13 mouse cellular contexts compared by ENCODE assay signal in the genomic region with DNA sequence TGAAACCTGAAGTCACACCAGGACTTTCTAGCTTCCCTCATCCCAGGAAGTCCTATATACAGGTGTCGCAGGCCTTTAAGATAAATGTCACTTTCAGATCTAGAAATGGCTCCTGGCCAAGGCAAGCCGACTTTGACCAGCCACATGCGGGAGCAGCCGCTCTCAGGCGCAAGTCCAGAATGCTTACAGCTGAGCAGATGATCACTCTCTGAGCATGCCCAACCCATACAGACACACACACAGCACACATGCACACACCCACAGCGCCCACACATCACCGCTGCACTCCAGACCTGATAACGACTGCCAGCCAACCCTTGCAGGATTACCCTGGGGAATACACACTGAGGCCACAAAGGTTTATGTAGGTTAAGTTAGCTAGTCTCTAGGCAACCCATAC. TPM values are rescaled to one million over a fixed set of nuclear protein-coding genes. Genes with fewer than 3 reads are reported as not detected.
DNase-seq lines count a peak whose midpoint lies in the region; ATAC-seq and TF ChIP-seq lines count a peak whose summit lies in the region.
"Had no signal": no experiment of that assay in that cellular context is flagged by ENCODE, and none has a peak within 500 bp of the region (broad histone marks: within the 10 kb centered on the region; RNA-seq: fewer than 3 reads in every experiment).

No protein-coding gene starts in this region.

- no peak overlapping the region for H3K27ac ChIP-seq in heart, embryonic 11.5 days (ENCODE audit: low read depth, low read length)
- no peak overlapping the region for H3K27ac ChIP-seq in midbrain, embryonic 11.5 days (ENCODE audit: low read depth, low read length)
- no peak overlapping the region for H3K27ac ChIP-seq in midbrain, embryonic 16.5 days (ENCODE audit: low read length)
- H3K27ac ChIP-seq in small intestine, adult 2 months (ENCODE audit: insufficient read depth, low read depth, low read length), result peak overlapping the region; percentile 83
- H3K27ac ChIP-seq in limb, embryonic 10.5 days, result no peak overlapping the region
- H3K27ac ChIP-seq: liver, embryonic 14.5 days had no signal

- no peak for TF ChIP-seq POLR2A in small intestine, adult 2 months (IDR thresholded peaks at IDR 0.05; ENCODE audit: low read depth, low read length)

- 0 out of 2 replicates have a peak overlapping the region, but pooled peaks have one; percentile 8 for H3K4me3 ChIP-seq in heart, embryonic 11.5 days (ENCODE audit: low read depth, low read length)
- no peak overlapping the region for H3K4me3 ChIP-seq in midbrain, embryonic 11.5 days (ENCODE audit: low read depth, low read length)
- no peak overlapping the region for H3K4me3 ChIP-seq in midbrain, embryonic 16.5 days (ENCODE audit: low read depth, low read length)
- H3K4me3 ChIP-seq in small intestine, adult 2 months (ENCODE audit: low read depth, low read length), result no peak overlapping the region
- H3K4me3 ChIP-seq in limb, embryonic 10.5 days, result no peak overlapping the region

- no peaks in the 10 kb centered on the region for H3K9me3 ChIP-seq in heart, embryonic 11.5 days (replicated peaks; ENCODE audit: control insufficient read depth, low read length)
- H3K9me3 ChIP-seq in midbrain, embryonic 11.5 days (ENCODE audit: control insufficient read depth, low read length), result no peaks in the 10 kb centered on the region
- H3K9me3 ChIP-seq in midbrain, embryonic 16.5 days (replicated peaks; ENCODE audit: control insufficient read depth, low read length, poor library complexity, severe bottlenecking), result no peaks in the 10 kb centered on the region
- no peaks in the 10 kb centered on the region for H3K9me3 ChIP-seq in limb, embryonic 10.5 days (replicated peaks)

- no peak for ATAC-seq in heart, embryonic 11.5 days (replicated peaks; ENCODE audit: insufficient number of reproducible peaks, low FRiP score, low TSS enrichment)
- ATAC-seq in midbrain, embryonic 11.5 days (ENCODE audit: low FRiP score), result no peak
- ATAC-seq in midbrain, embryonic 16.5 days, result no peak

- no peak for DNase-seq in heart, adult 18-20 months
- peak; percentile 59 for DNase-seq in midbrain, embryonic 11.5 days (ENCODE audit: low spot score, missing footprints)
- peak; percentile 61 for DNase-seq in kidney, postnatal 14 days
- no peak for DNase-seq in limb, embryonic 10.5 days (ENCODE audit: low spot score)
- DNase-seq in thymus, postnatal 10 days (ENCODE audit: low spot score in 2 of 2), result no peak
- DNase-seq: adrenal gland, postnatal 25 days; thymus, adult 18-20 months had no signal

- H3K9ac ChIP-seq in heart, embryonic 11.5 days (ENCODE audit: low read depth, low read length), result peak overlapping the region; percentile 17; the same call in 1 of the 2 replicates
- H3K9ac ChIP-seq in midbrain, embryonic 11.5 days (ENCODE audit: low read length), result no peak overlapping the region
- H3K9ac ChIP-seq in midbrain, embryonic 16.5 days (ENCODE audit: low read depth, low read length), result no peak overlapping the region; the same call in 1 of the 2 replicates
- H3K9ac ChIP-seq: liver, embryonic 14.5 days had no signal

- no peaks in the 10 kb centered on the region for H3K27me3 ChIP-seq in heart, embryonic 11.5 days (ENCODE audit: control insufficient read depth, insufficient read depth, low read length)
- no peaks in the 10 kb centered on the region for H3K27me3 ChIP-seq in midbrain, embryonic 11.5 days (ENCODE audit: control insufficient read depth, insufficient read depth, low read length)
- no peaks in the 10 kb centered on the region for H3K27me3 ChIP-seq in midbrain, embryonic 16.5 days (ENCODE audit: control insufficient read depth, insufficient read depth, low read depth, low read length)
- no peaks in the 10 kb centered on the region for H3K27me3 ChIP-seq in small intestine, adult 2 months (ENCODE audit: control insufficient read depth, insufficient read depth, low read length)
- no peaks in the 10 kb centered on the region for H3K27me3 ChIP-seq in limb, embryonic 10.5 days (ENCODE audit: low read depth, poor library complexity, severe bottlenecking)

- peaks cover 64% of the 10 kb centered on the region for H3K36me3 ChIP-seq in heart, embryonic 11.5 days (ENCODE audit: control insufficient read depth, insufficient read depth, low read length)
- H3K36me3 ChIP-seq in midbrain, embryonic 11.5 days (ENCODE audit: control insufficient read depth, insufficient read depth, low read length), result peaks cover 12% of the 10 kb centered on the region
- peaks cover 21% of the 10 kb centered on the region for H3K36me3 ChIP-seq in midbrain, embryonic 16.5 days (ENCODE audit: control insufficient read depth, insufficient read depth, low read length)
- H3K36me3 ChIP-seq in small intestine, adult 2 months (ENCODE audit: control insufficient read depth, insufficient read depth, low read length), result peaks cover 58% of the 10 kb centered on the region
- peaks cover 78% of the 10 kb centered on the region for H3K36me3 ChIP-seq in limb, embryonic 10.5 days

- H3K4me1 ChIP-seq in heart, embryonic 11.5 days (ENCODE audit: control insufficient read depth, insufficient read depth, low read length), result peaks cover 41% of the 10 kb centered on the region
- H3K4me1 ChIP-seq in midbrain, embryonic 11.5 days (ENCODE audit: control insufficient read depth, insufficient read depth, low read length), result peaks cover 15% of the 10 kb centered on the region
- peaks cover 21% of the 10 kb centered on the region for H3K4me1 ChIP-seq in midbrain, embryonic 16.5 days (ENCODE audit: control insufficient read depth, insufficient read depth, low read length)
- peaks cover 31% of the 10 kb centered on the region for H3K4me1 ChIP-seq in small intestine, adult 2 months (ENCODE audit: control insufficient read depth, insufficient read depth, insufficient read length, low read length)
- H3K4me1 ChIP-seq in limb, embryonic 10.5 days, result peaks cover 32% of the 10 kb centered on the region

- no peak for TF ChIP-seq CTCF in small intestine, adult 2 months (IDR thresholded peaks at IDR 0.05; ENCODE audit: extremely low read depth, insufficient read length, insufficient replicate concordance, low read depth, low read length)

- H3K4me2 ChIP-seq in heart, embryonic 11.5 days, result peak overlapping the region; percentile 38
- no peak overlapping the region for H3K4me2 ChIP-seq in midbrain, embryonic 11.5 days
- H3K4me2 ChIP-seq in midbrain, embryonic 16.5 days (ENCODE audit: low read length), result no peak overlapping the region

- WGBS in heart, embryonic 11.5 days (ENCODE audit: insufficient replicate concordance), result 78% methylated on average over 8 of the region's 8 CpGs
- 94% methylated on average over 8 of the region's 8 CpGs for WGBS in midbrain, embryonic 11.5 days
- 87% methylated on average over 8 of the region's 8 CpGs for WGBS in midbrain, embryonic 16.5 days
- WGBS in small intestine, adult 2 months, result 19% methylated on average over 8 of the region's 8 CpGs
- WGBS in limb, embryonic 10.5 days, result 89% methylated on average over 8 of the region's 8 CpGs

RNA-seq across cellular contexts. Expression of gene Gpi1, which starts 4.0 kb away (rescaled TPM):
- 798 and 824 TPM in 2 replicates for polyA plus RNA-seq in heart, embryonic 11.5 days (2014; fragmentation: Nextera tagmentation; extraction: Ambion mirVana)
- total RNA-seq in heart, adult 18-20 months (2021), result 100 to 1,000 TPM; 571 to 604 TPM
- polyA plus RNA-seq in midbrain, embryonic 11.5 days (2014; fragmentation: Nextera tagmentation; extraction: Ambion mirVana), result 277 and 282 TPM in 2 replicates
- 272 and 297 TPM in 2 replicates for polyA plus RNA-seq in midbrain, embryonic 16.5 days (2015; fragmentation: Nextera tagmentation; extraction: Ambion mirVana)
- polyA plus RNA-seq in small intestine, adult 2 months (2012; rRNA removed), result 291 and 420 TPM in 2 replicates
- 291 and 361 TPM in 2 replicates for polyA plus RNA-seq in limb, embryonic 10.5 days (2016; fragmentation: Nextera tagmentation; extraction: Ambion mirVana)

RNA-seq across cellular contexts. Expression of gene Gm6096, which starts 24.8 kb away (rescaled TPM):
- polyA plus RNA-seq in heart, embryonic 11.5 days (2014; fragmentation: Nextera tagmentation; extraction: Ambion mirVana), result 0.80 and 1.2 TPM in 2 replicates
- not detected for total RNA-seq in heart, adult 18-20 months (2021)
- 0.44 TPM in 1 of 2 replicates, not detected in the other for polyA plus RNA-seq in midbrain, embryonic 11.5 days (2014; fragmentation: Nextera tagmentation; extraction: Ambion mirVana)
- polyA plus RNA-seq in midbrain, embryonic 16.5 days (2015; fragmentation: Nextera tagmentation; extraction: Ambion mirVana), result not detected in 2 replicates
- polyA plus RNA-seq in small intestine, adult 2 months (2012; rRNA removed), result not detected in 2 replicates
- 0.38 TPM in 1 of 2 replicates, not detected in the other for polyA plus RNA-seq in limb, embryonic 10.5 days (2016; fragmentation: Nextera tagmentation; extraction: Ambion mirVana)
- total RNA-seq: adrenal gland, postnatal 25 days had no signal
- polyA plus RNA-seq: embryonic facial prominence, embryonic 11.5 days; gonadal fat pad, adult 2 months had no signal

RNA-seq across cellular contexts. Expression of gene Pdcd2l, which starts 29.6 kb away (rescaled TPM):
- polyA plus RNA-seq in heart, embryonic 11.5 days (2014; fragmentation: Nextera tagmentation; extraction: Ambion mirVana), result 46.7 and 49.7 TPM in 2 replicates
- 10 to 100 TPM; 18.7 to 23.5 TPM for total RNA-seq in heart, adult 18-20 months (2021)
- 63.0 and 68.3 TPM in 2 replicates for polyA plus RNA-seq in midbrain, embryonic 11.5 days (2014; fragmentation: Nextera tagmentation; extraction: Ambion mirVana)
- polyA plus RNA-seq in midbrain, embryonic 16.5 days (2015; fragmentation: Nextera tagmentation; extraction: Ambion mirVana), result 76.9 and 84.3 TPM in 2 replicates
- 13.7 and 15.2 TPM in 2 replicates for polyA plus RNA-seq in small intestine, adult 2 months (2012; rRNA removed)
- 75.4 and 88.1 TPM in 2 replicates for polyA plus RNA-seq in limb, embryonic 10.5 days (2016; fragmentation: Nextera tagmentation; extraction: Ambion mirVana)

RNA-seq across cellular contexts. Expression of gene Uba2, which starts 56.7 kb away (rescaled TPM):
- 125 and 128 TPM in 2 replicates for polyA plus RNA-seq in heart, embryonic 11.5 days (2014; fragmentation: Nextera tagmentation; extraction: Ambion mirVana)
- total RNA-seq in heart, adult 18-20 months (2021), result 10 to 100 TPM; 27.2 to 33.3 TPM
- polyA plus RNA-seq in midbrain, embryonic 11.5 days (2014; fragmentation: Nextera tagmentation; extraction: Ambion mirVana), result 273 and 283 TPM in 2 replicates
- 163 and 172 TPM in 2 replicates for polyA plus RNA-seq in midbrain, embryonic 16.5 days (2015; fragmentation: Nextera tagmentation; extraction: Ambion mirVana)
- polyA plus RNA-seq in small intestine, adult 2 months (2012; rRNA removed), result 6.6 and 13.2 TPM in 2 replicates
- polyA plus RNA-seq in limb, embryonic 10.5 days (2016; fragmentation: Nextera tagmentation; extraction: Ambion mirVana), result 297 and 310 TPM in 2 replicates

Comparison
In these comparisons a context has a peak if more than half of its experiments do, and no peak if none do; other contexts are left out.
1. DNase-seq: peak in midbrain, embryonic 11.5 days (single experiment) and kidney, postnatal 14 days (single experiment); none in heart, adult 18-20 months (0 of 2), limb, embryonic 10.5 days (single experiment) and thymus, postnatal 10 days (0 of 2).